Mouse (Mus musculus) heart, postnatal 0 days (tissue): ENCODE results near the gene Notch2. TPM values are rescaled to one million over a fixed set of nuclear protein-coding genes. Genes with fewer than 3 reads are reported as not detected.

Experiments used
- ATAC-seq: fragments of 200-750 bp; cut with Nextera tagmentation; 2 replicates; pipeline ENCODE4 v1.8.0; 2017; ENCODE audit warnings: low read depth, moderate number of reproducible peaks, moderate library complexity; ENCODE audit not compliant: insufficient read depth
- DNase-seq: peaks from one replicate; pipeline ENCODE4 v3.0.0-alpha.2; 2016; ENCODE audit warnings: low spot score
- H3K27ac ChIP-seq: fragments of 300-500 bp; sonication (generic); 2 replicates; pipeline ENCODE4 v1.5.1; 2014; ENCODE audit warnings: low read depth, mild to moderate bottlenecking
- H3K27me3 ChIP-seq: fragments of 300-500 bp; sonication (generic); 2 replicates; pipeline ENCODE4 v1.6.1; 2014; ENCODE audit warnings: low read length, mixed read lengths; ENCODE audit not compliant: control insufficient read depth, insufficient read depth
- H3K36me3 ChIP-seq: fragments of 300-500 bp; sonication (generic); replicated peaks from 2 replicates; pipeline ENCODE4 v1.6.1; 2014; ENCODE audit warnings: low read length, mixed read lengths; ENCODE audit not compliant: control insufficient read depth, insufficient read depth
- H3K4me1 ChIP-seq: fragments of 300-500 bp; sonication (generic); 2 replicates; pipeline ENCODE4 v1.6.1; 2014; ENCODE audit warnings: antibody characterized with exemption; ENCODE audit not compliant: control insufficient read depth, insufficient read depth
- H3K4me2 ChIP-seq: fragments of 300-500 bp; sonication (generic); 2 replicates; pipeline ENCODE4 v1.6.1; 2014; ENCODE audit warnings: low read depth, mild to moderate bottlenecking, low read length, moderate library complexity
- H3K4me3 ChIP-seq: fragments of 300-500 bp; sonication (generic); 2 replicates; pipeline ENCODE4 v1.5.1; 2014; ENCODE audit warnings: low read depth, low read length
- H3K9ac ChIP-seq: fragments of 300-500 bp; sonication (generic); replicated peaks from 2 replicates; pipeline ENCODE4 v1.6.1; 2014; ENCODE audit warnings: low read depth, low read length, mixed read lengths
- H3K9me3 ChIP-seq: fragments of 300-500 bp; sonication (generic); replicated peaks from 2 replicates; pipeline ENCODE4 v1.6.1; 2016; ENCODE audit warnings: low read length; ENCODE audit not compliant: control insufficient read depth
- CTCF ChIP-seq: IDR thresholded peaks from 2 replicates; pipeline ENCODE4 v1.5.1; 2016; ENCODE audit warnings: antibody characterized with exemption, control low read depth, low read depth
- EP300 ChIP-seq: IDR thresholded peaks from 2 replicates; pipeline ENCODE4 v1.6.1; 2016; ENCODE audit warnings: antibody characterized with exemption, low read depth
- WGBS: fragments of 180-500 bp; shearing (Covaris S2); extraction: QIAGEN DNeasy Blood & Tissue Kit; methylation state at CpG from one replicate; pipeline ENCODE4 v1.1.7; 2014; 5-methylcytosine and 5-hydroxymethylcytosine counted together
- polyA plus RNA-seq: library from polyadenylated mRNA; unstranded; fragments of >200 nt; fragmentation: Nextera tagmentation; extraction: Ambion mirVana; gene quantifications from 2 replicates; pipeline ENCODE4 v1.2.1, GENCODE M21; 2015
- total RNA-seq: library from RNA; depleted of rRNA; stranded (reverse); fragments of >200 nt; gene quantifications from 2 replicates; pipeline ENCODE4 v1.2.3, GENCODE M21; 2014; ENCODE audit warnings: low replicate concordance

Notch2 gene
- total and polyA plus RNA-seq, 2 experiments from 2014 or later: 5.5 to 53.7 TPM

DNA sequence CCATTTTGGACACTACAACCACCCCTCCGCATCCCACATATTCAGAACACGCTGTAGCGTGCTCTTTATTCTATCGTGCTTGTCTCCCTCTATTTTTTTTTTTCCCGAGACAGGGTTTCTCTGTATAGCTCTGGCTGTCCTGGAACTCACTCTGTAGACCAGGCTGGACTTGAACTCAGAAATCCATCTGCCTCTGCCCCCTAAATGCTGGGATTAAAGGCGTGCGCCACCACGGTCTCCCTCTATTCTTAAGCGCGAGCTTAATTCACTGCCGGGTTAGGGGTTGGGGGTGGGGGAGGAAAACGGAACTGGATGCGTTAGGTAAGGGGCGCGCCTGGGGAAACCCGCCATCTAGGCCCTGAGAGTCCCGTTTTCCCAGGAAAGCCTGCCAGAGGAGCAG lies 147.0 kb downstream of the Notch2 start, which contains the start of gene Adam30:
Gene Adam30, plus strand, starts transcription at position 301 of the 400 bp plus-strand sequence.
- no peaks in the 10 kb centered on the region for H3K4me1 ChIP-seq
- no peaks in the 10 kb centered on the region for H3K27me3 ChIP-seq
- H3K4me3 ChIP-seq: no peak within 1 kb of the TSS
- TF ChIP-seq CTCF (no peak), EP300 (no peak)
- H3K4me2 ChIP-seq: no peak within 1 kb of the TSS
- no peak for ATAC-seq
- 82% methylated on average over 17 of the region's 17 CpGs for WGBS
- H3K9ac ChIP-seq: no peak within 1 kb of the TSS
- H3K36me3 ChIP-seq: no peaks in the 10 kb centered on the region
- H3K27ac ChIP-seq: no peak within 1 kb of the TSS
- DNase-seq: no peak
- no peaks in the 10 kb centered on the region for H3K9me3 ChIP-seq

DNA sequence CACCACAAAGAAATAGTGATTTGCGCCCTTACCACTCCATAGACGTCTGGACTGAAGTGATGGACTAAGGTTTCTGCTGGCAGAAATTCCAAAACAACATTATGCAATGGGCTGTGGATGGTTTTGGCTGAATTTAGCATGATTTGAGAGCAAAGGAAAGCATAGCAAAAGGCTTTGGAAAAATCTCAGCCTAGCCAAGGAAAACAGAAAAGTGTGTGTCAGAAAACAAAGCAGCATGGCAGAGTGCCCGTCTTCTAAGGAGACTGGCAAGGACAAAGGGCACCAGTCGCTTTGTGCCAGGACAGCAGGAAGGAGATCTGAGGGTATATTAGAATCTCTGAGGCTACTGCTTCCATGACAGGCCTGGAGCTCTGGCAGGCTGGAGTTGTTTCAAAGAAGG lies 165.0 kb downstream of the Notch2 start:
- no peaks in the 10 kb centered on the region for H3K27me3 ChIP-seq
- no peak overlapping the region for H3K27ac ChIP-seq
- H3K9ac ChIP-seq: no peak overlapping the region
- H3K4me1 ChIP-seq: no peaks in the 10 kb centered on the region
- ATAC-seq: no peak
- no peaks in the 10 kb centered on the region for H3K36me3 ChIP-seq
- TF ChIP-seq EP300 (no peak), CTCF (no peak)
- no peak overlapping the region for H3K4me2 ChIP-seq
- peak; percentile 10 for DNase-seq
- H3K9me3 ChIP-seq: peaks cover 7% of the 10 kb centered on the region; the same call in 1 of the 2 replicates
- H3K4me3 ChIP-seq: no peak overlapping the region
- WGBS: 58% methylated on average over 4 of the region's 4 CpGs

DNA sequence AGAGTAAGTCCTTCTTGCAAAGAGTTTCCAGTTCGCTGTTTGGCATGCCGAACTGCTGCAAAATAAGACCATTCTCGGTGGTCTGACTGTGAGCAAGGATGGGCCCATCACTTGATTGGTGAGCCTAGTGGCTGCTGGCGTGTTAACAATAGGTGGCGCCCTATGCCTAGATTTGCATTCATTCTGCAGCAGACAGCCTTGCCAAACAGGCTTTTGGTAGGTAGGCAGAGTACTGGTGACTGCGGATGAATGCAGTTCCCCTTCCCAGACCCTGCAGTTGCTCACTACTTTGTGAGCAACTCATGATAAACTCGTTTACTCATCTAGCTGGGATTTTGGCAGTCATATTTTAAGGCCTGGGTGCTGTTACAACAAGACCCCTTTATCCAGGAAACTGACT lies 167.5 kb downstream of the Notch2 start:
- TF ChIP-seq CTCF (peak; percentile 71), EP300 (no peak)
- WGBS: 31% methylated on average over 7 of the region's 7 CpGs
- H3K4me1 ChIP-seq: no peaks in the 10 kb centered on the region
- ATAC-seq (no peak), DNase-seq (peak; percentile 16)
- H3K27me3 ChIP-seq: no peaks in the 10 kb centered on the region
- H3K4me3 ChIP-seq: no peak overlapping the region
- H3K4me2 ChIP-seq: no peak overlapping the region
- no peaks in the 10 kb centered on the region for H3K36me3 ChIP-seq
- peaks cover 7% of the 10 kb centered on the region; the same call in 1 of the 2 replicates for H3K9me3 ChIP-seq
- no peak overlapping the region for H3K9ac ChIP-seq
- no peak overlapping the region for H3K27ac ChIP-seq

DNA sequence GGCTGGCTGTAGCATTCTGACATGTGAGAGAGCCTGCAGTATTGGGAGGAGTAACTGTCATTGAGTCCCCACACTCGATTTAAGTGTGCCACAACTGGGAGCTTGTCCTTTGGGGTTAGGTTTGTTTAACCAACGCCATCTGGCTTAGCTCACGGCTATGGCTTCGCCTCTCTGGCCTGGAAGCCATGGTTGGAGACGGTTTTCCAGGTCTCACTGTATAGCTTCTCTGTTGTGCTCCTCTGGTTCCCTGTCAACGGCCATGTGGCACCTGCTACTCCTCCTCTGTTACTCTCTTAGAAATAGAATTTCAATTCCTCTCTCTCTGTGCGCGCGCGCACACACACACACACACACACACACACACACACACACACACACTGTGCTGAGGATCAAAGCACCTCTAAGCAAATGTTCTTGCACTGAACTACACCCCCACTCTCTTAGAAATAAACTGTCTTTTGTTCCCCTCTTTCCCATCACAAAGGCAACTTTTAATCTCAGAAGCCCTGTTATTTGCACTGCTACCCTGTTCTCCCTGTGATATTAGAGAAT lies 171.9 kb downstream of the Notch2 start:
- no peak for DNase-seq
- ATAC-seq: no peak
- Histone ChIP-seq H3K36me3 (no peaks in the 10 kb centered on the region), H3K9ac (no peak overlapping the region), H3K9me3 (no peaks in the 10 kb centered on the region), H3K4me1 (no peaks in the 10 kb centered on the region), H3K4me3 (no peak overlapping the region), H3K27ac (no peak overlapping the region), H3K4me2 (no peak overlapping the region), H3K27me3 (no peaks in the 10 kb centered on the region)
- TF ChIP-seq CTCF (no peak), EP300 (no peak)
- 65% methylated on average over 10 of the region's 10 CpGs for WGBS

DNA sequence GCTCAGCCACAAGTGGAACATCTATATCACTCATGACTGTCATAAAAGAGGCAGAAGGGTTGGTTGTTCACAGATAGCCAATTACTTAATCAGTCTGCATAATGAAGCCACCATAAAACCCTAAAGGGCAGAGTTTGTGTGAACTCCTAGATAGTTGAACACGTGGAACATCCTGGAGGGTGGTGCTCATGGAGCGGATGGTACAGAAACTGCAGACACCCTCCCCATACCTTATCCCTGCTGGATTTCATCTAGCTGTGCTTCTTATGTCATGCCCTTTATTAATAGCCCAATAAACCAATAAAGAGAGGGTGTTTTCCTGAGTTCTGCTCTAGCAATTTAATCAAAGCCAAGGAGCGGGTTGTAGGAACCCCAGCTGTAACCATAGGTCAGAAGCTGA lies 174.4 kb downstream of the Notch2 start:
- DNase-seq (no peak), ATAC-seq (no peak)
- Histone ChIP-seq H3K4me3 (no peak overlapping the region), H3K36me3 (no peaks in the 10 kb centered on the region), H3K27me3 (no peaks in the 10 kb centered on the region), H3K4me1 (no peaks in the 10 kb centered on the region), H3K27ac (no peak overlapping the region), H3K9ac (no peak overlapping the region), H3K9me3 (no peaks in the 10 kb centered on the region), H3K4me2 (no peak overlapping the region)
- WGBS: 82% methylated on average over 3 of the region's 3 CpGs
- TF ChIP-seq CTCF: no peak
- no peak for TF ChIP-seq EP300
